In the genomic region with DNA sequence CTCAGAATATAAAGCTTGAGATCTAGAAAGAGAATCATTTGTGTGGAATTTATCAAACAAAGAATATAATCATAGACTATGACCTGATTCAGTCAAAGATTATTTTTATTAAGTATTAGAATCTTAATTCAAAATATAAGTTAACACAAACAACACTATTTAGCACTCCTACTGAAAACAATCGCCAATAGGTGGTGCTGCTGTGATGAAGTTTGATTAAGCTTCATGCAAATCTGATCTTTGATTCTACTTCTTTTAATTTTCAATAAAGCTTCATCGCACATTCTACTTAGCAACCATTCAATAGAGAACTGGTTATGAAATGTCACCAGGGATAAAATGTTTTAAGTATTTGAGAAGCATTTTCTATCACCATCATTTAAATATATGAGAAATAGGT, we compare ENCODE assay signal across 15 mouse cellular contexts.
DNase-seq lines count a peak whose midpoint lies in the region; ATAC-seq and TF ChIP-seq lines count a peak whose summit lies in the region.
"Had no signal": no experiment of that assay in that cellular context is flagged by ENCODE, and none has a peak within 500 bp of the region (broad histone marks: within the 10 kb centered on the region; RNA-seq: fewer than 3 reads in every experiment).

No protein-coding gene starts in this region.

- 50% methylated on average over 2 of the region's 2 CpGs for WGBS in forebrain, embryonic 14.5 days
- 43% methylated on average over 2 of the region's 2 CpGs for WGBS in forebrain, embryonic 15.5 days
- WGBS in liver, adult 2 months = 45% methylated on average over 2 of the region's 2 CpGs
- 52% methylated on average over 2 of the region's 2 CpGs for WGBS in liver, postnatal 0 days (ENCODE audit: insufficient replicate concordance)

- no peak overlapping the region for H3K4me2 ChIP-seq in forebrain, embryonic 14.5 days (ENCODE audit: low read length)
- H3K4me2 ChIP-seq in forebrain, embryonic 15.5 days (replicated peaks) = no peak overlapping the region
- no peak overlapping the region for H3K4me2 ChIP-seq in liver, postnatal 0 days (ENCODE audit: low read depth, low read length)
- H3K4me2 ChIP-seq: embryonic facial prominence, embryonic 13.5 days had no signal

- no peak for ATAC-seq in forebrain, embryonic 14.5 days
- no peak for ATAC-seq in forebrain, embryonic 15.5 days (replicated peaks)
- no peak for ATAC-seq in liver, postnatal 0 days

- no peak for TF ChIP-seq EP300 in liver, postnatal 0 days (IDR thresholded peaks at IDR 0.05; ENCODE audit: low read depth)

- H3K36me3 ChIP-seq in forebrain, embryonic 14.5 days (ENCODE audit: control insufficient read depth, insufficient read depth, low read length) = no peaks in the 10 kb centered on the region
- H3K36me3 ChIP-seq in forebrain, embryonic 15.5 days = no peaks in the 10 kb centered on the region
- no peaks in the 10 kb centered on the region for H3K36me3 ChIP-seq in liver, adult 2 months (ENCODE audit: control insufficient read depth, insufficient read depth, low read length)
- no peaks in the 10 kb centered on the region for H3K36me3 ChIP-seq in liver, postnatal 0 days (replicated peaks; ENCODE audit: insufficient read depth, low read length)
- H3K36me3 ChIP-seq: embryonic facial prominence, embryonic 13.5 days had no signal

- H3K4me1 ChIP-seq in forebrain, embryonic 14.5 days (ENCODE audit: control insufficient read depth, insufficient read depth, low read length) = no peaks in the 10 kb centered on the region
- no peaks in the 10 kb centered on the region for H3K4me1 ChIP-seq in forebrain, embryonic 15.5 days
- H3K4me1 ChIP-seq in liver, adult 2 months (ENCODE audit: control insufficient read depth, insufficient read depth, low read length) = no peaks in the 10 kb centered on the region
- H3K4me1 ChIP-seq in liver, postnatal 0 days (ENCODE audit: insufficient read depth) = no peaks in the 10 kb centered on the region
- H3K4me1 ChIP-seq: embryonic facial prominence, embryonic 13.5 days had no signal

- H3K9me3 ChIP-seq in forebrain, embryonic 14.5 days (replicated peaks; ENCODE audit: control insufficient read depth, low read length) = no peaks in the 10 kb centered on the region
- H3K9me3 ChIP-seq in forebrain, embryonic 15.5 days = no peaks in the 10 kb centered on the region
- H3K9me3 ChIP-seq in liver, postnatal 0 days (ENCODE audit: low read length) = 0 out of 2 replicates have a peak, but pooled peaks cover under 1% of the 10 kb centered on the region
- H3K9me3 ChIP-seq: embryonic facial prominence, embryonic 13.5 days had no signal

- TF ChIP-seq CTCF in liver, adult 2 months (IDR thresholded peaks at IDR 0.05; ENCODE audit: low read depth, low read length) = no peak
- no peak for TF ChIP-seq CTCF in liver, postnatal 0 days (IDR thresholded peaks at IDR 0.05; ENCODE audit: low read depth)

- H3K9ac ChIP-seq in forebrain, embryonic 14.5 days (ENCODE audit: low read length) = no peak overlapping the region
- H3K9ac ChIP-seq in forebrain, embryonic 15.5 days (replicated peaks) = no peak overlapping the region
- no peak overlapping the region for H3K9ac ChIP-seq in liver, adult 2 months (ENCODE audit: low read depth, low read length)
- H3K9ac ChIP-seq in liver, postnatal 0 days (replicated peaks) = no peak overlapping the region
- H3K9ac ChIP-seq: embryonic facial prominence, embryonic 13.5 days had no signal

- TF ChIP-seq POLR2A in liver, adult 2 months (IDR thresholded peaks at IDR 0.05; ENCODE audit: extremely low read depth, insufficient read depth, low read length) = no peak

- H3K4me3 ChIP-seq in forebrain, embryonic 14.5 days (ENCODE audit: low read depth, low read length) = no peak overlapping the region
- no peak overlapping the region for H3K4me3 ChIP-seq in forebrain, embryonic 15.5 days
- no peak overlapping the region for H3K4me3 ChIP-seq in liver, adult 2 months (ENCODE audit: insufficient read depth, low read depth, low read length)
- no peak overlapping the region for H3K4me3 ChIP-seq in liver, postnatal 0 days (ENCODE audit: low read depth, low read length)
- H3K4me3 ChIP-seq: embryonic facial prominence, embryonic 13.5 days; myocyte had no signal

- peak; percentile 74 for DNase-seq in forebrain, embryonic 14.5 days (ENCODE audit: low spot score)
- peak; percentile 7 for DNase-seq in liver, adult 2 months (ENCODE audit: extremely low read depth, low read depth, low spot score)
- DNase-seq in liver = no peak
- DNase-seq in brain, adult 2 months (ENCODE audit: low read depth, low spot score) = peak; percentile 57
- DNase-seq in right cerebral cortex, postnatal 14 days = peak; percentile 36
- no peak for DNase-seq in liver, postnatal 0 days
- no peak for DNase-seq in spleen, postnatal 36 days (ENCODE audit: low spot score in 2 of 2)
- DNase-seq: adrenal gland, postnatal 14 days; cerebellum, adult 11-12 months; heart, adult 18-20 months; heart, postnatal 36 days; kidney, adult 2 months had no signal

- no peak overlapping the region for H3K27ac ChIP-seq in forebrain, embryonic 14.5 days (ENCODE audit: low read depth, low read length)
- no peak overlapping the region for H3K27ac ChIP-seq in forebrain, embryonic 15.5 days (replicated peaks)
- H3K27ac ChIP-seq in liver, adult 2 months (replicated peaks; ENCODE audit: insufficient read depth, low read depth, low read length) = no peak overlapping the region
- H3K27ac ChIP-seq in liver, postnatal 0 days (ENCODE audit: low read depth) = no peak overlapping the region
- H3K27ac ChIP-seq: embryonic facial prominence, embryonic 13.5 days had no signal

- no peaks in the 10 kb centered on the region for H3K79me2 ChIP-seq in liver, adult 2 months (ENCODE audit: control insufficient read depth, insufficient read depth, low read length)

- no peaks in the 10 kb centered on the region for H3K27me3 ChIP-seq in forebrain, embryonic 14.5 days (replicated peaks; ENCODE audit: control insufficient read depth, insufficient read depth, low read length)
- H3K27me3 ChIP-seq in forebrain, embryonic 15.5 days = no peaks in the 10 kb centered on the region
- no peaks in the 10 kb centered on the region for H3K27me3 ChIP-seq in liver, adult 2 months (ENCODE audit: control insufficient read depth, insufficient read depth, low read length)
- H3K27me3 ChIP-seq in liver, postnatal 0 days (ENCODE audit: insufficient read depth, low read length) = no peaks in the 10 kb centered on the region
- H3K27me3 ChIP-seq: embryonic facial prominence, embryonic 13.5 days had no signal

Comparison
In these comparisons a context has a peak if more than half of its experiments do, and no peak if none do; other contexts are left out.
1. DNase-seq: peak in forebrain, embryonic 14.5 days (single experiment), liver, adult 2 months (single experiment), brain, adult 2 months (single experiment) and right cerebral cortex, postnatal 14 days (single experiment); none in liver (single experiment), liver, postnatal 0 days (single experiment) and spleen, postnatal 36 days (0 of 2).